ENCODE assay signal across 8 mouse cellular contexts in the genomic region with DNA sequence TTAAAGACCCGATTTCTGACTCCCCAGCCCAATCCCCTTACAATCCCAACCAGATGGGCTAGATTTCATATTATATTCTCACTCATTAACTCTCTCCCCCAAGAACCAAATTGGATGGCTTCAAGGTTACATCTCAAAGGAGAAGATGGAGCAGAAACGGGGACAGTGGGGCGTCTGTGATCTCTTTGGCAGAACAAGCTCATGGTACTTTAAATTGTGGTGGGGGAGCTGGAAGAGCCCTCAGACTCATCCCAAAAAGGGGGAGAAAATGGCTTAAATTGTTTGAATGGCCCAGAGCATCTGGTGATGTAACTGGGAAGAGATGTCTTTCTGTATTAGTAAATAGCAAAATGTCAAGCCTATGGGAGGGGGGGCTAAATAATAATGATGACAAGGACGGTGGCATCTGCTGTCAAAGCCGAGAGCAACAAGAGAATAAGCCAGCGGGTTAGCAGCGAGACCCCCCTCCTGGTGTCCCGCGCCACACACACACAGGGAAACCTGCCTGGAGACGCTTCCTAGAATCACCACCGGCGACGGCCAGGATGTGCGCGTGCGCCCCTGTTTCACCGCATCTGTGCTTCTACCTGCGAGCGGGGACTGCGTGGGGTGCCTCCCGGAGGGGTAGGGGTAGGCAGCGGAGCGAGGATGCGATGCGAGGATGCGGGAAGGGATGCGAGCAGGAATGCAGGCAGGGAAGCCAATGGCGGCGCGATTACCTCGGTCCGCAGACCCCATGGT. TPM values are rescaled to one million over a fixed set of nuclear protein-coding genes. Genes with fewer than 3 reads are reported as not detected.
DNase-seq lines count a peak whose midpoint lies in the region; TF ChIP-seq lines count a peak whose summit lies in the region.

No protein-coding gene starts in this region.

- H3K9me3 ChIP-seq in hindbrain, embryonic 10.5 days = no peaks in the 10 kb centered on the region
- no peaks in the 10 kb centered on the region for H3K9me3 ChIP-seq in limb, embryonic 10.5 days (replicated peaks)

- peak overlapping the region; percentile 14; the same call in 1 of the 2 replicates for H3K4me3 ChIP-seq in spleen, adult 2 months (ENCODE audit: extremely low read depth, insufficient read depth, insufficient read length)
- peak overlapping the region; percentile 62 for H3K4me3 ChIP-seq in hindbrain, embryonic 10.5 days
- peak overlapping the region; percentile 65 for H3K4me3 ChIP-seq in limb, embryonic 10.5 days

- TF ChIP-seq POLR2A in spleen, adult 2 months (IDR thresholded peaks at IDR 0.05; ENCODE audit: low read depth, low read length) = no peak

- H3K4me1 ChIP-seq in spleen, adult 2 months (ENCODE audit: control insufficient read depth, insufficient read depth, insufficient read length) = peaks cover 6% of the 10 kb centered on the region
- H3K4me1 ChIP-seq in hindbrain, embryonic 10.5 days (replicated peaks) = peaks cover 39% of the 10 kb centered on the region
- peaks cover 65% of the 10 kb centered on the region for H3K4me1 ChIP-seq in limb, embryonic 10.5 days

- H3K36me3 ChIP-seq in spleen, adult 2 months (ENCODE audit: control insufficient read depth, insufficient read depth, low read length) = no peaks in the 10 kb centered on the region
- no peaks in the 10 kb centered on the region for H3K36me3 ChIP-seq in hindbrain, embryonic 10.5 days
- H3K36me3 ChIP-seq in limb, embryonic 10.5 days = no peaks in the 10 kb centered on the region

- peaks cover 15% of the 10 kb centered on the region for H3K27me3 ChIP-seq in spleen, adult 2 months (ENCODE audit: control insufficient read depth, insufficient read depth, low read length)
- peaks cover 88% of the 10 kb centered on the region for H3K27me3 ChIP-seq in hindbrain, embryonic 10.5 days (ENCODE audit: insufficient read depth, poor library complexity, severe bottlenecking)
- H3K27me3 ChIP-seq in limb, embryonic 10.5 days (ENCODE audit: low read depth, poor library complexity, severe bottlenecking) = peaks cover 77% of the 10 kb centered on the region

- no peak overlapping the region for H3K27ac ChIP-seq in spleen, adult 2 months (ENCODE audit: insufficient read depth, low read length)
- H3K27ac ChIP-seq in hindbrain, embryonic 10.5 days = peak overlapping the region; percentile 77
- peak overlapping the region; percentile 88 for H3K27ac ChIP-seq in limb, embryonic 10.5 days

- 4% methylated on average over 31 of the region's 32 CpGs for WGBS in spleen, adult 2 months
- WGBS in hindbrain, embryonic 10.5 days = 2% methylated on average over 32 of the region's 32 CpGs
- WGBS in limb, embryonic 10.5 days = 2% methylated on average over 32 of the region's 32 CpGs

- DNase-seq in spleen, adult 2 months (ENCODE audit: low read depth in 1 of 2, low spot score in 2 of 2) = no peak
- no peak for DNase-seq in spleen, postnatal 4 days (ENCODE audit: low spot score in 2 of 2)
- peak; percentile 52 for DNase-seq in embryo, embryonic 10 days (ENCODE audit: low spot score)
- DNase-seq in hindbrain, embryonic 10.5 days (ENCODE audit: low spot score) = peak; percentile 51
- DNase-seq in limb, embryonic 10.5 days (ENCODE audit: low spot score) = peak; percentile 69
- DNase-seq in retina, embryonic 14.5 days (ENCODE audit: low spot score) = peak; percentile 53
- DNase-seq in urinary bladder, postnatal 25 days (ENCODE audit: low spot score) = no peak
- DNase-seq in spleen, postnatal 10 days (ENCODE audit: low spot score in 2 of 2) = no peak

- no peak for TF ChIP-seq CTCF in spleen, adult 2 months (IDR thresholded peaks at IDR 0.05; ENCODE audit: extremely low read depth, insufficient read depth, insufficient read length, insufficient replicate concordance)

RNA-seq across cellular contexts. Expression of a gene that starts 0.5 kb away (rescaled TPM):
- polyA plus RNA-seq in spleen, adult 2 months (2012; rRNA removed) = 14.9 and 15.3 TPM in 2 replicates
- polyA plus RNA-seq in hindbrain, embryonic 10.5 days (2016; fragmentation: Nextera tagmentation; extraction: Ambion mirVana) = 0.42 and 0.50 TPM in 2 replicates
- polyA plus RNA-seq in limb, embryonic 10.5 days (2016; fragmentation: Nextera tagmentation; extraction: Ambion mirVana) = 1.0 and 3.2 TPM in 2 replicates

Comparison
In these comparisons a context has a peak if more than half of its experiments do, and no peak if none do; other contexts are left out.
1. DNase-seq: peak in embryo, embryonic 10 days (single experiment), hindbrain, embryonic 10.5 days (single experiment), limb, embryonic 10.5 days (single experiment) and retina, embryonic 14.5 days (single experiment); none in spleen, adult 2 months (0 of 2), spleen, postnatal 4 days (0 of 2), urinary bladder, postnatal 25 days (single experiment) and spleen, postnatal 10 days (0 of 2).
2. H3K4me3 ChIP-seq: peak in every context shown above with its lines; median percentile 65 in limb, embryonic 10.5 days; 62 in hindbrain, embryonic 10.5 days; 14 in spleen, adult 2 months.